Mouse (Mus musculus) lung, postnatal 0 days (tissue): ENCODE results near the gene Syt7.

ENCODE experiments used
- CTCF ChIP-seq: IDR thresholded peaks from 2 replicates; pipeline ENCODE4 v1.5.1; 2016; ENCODE audit warnings: antibody characterized with exemption, mild to moderate bottlenecking
- EP300 ChIP-seq: IDR thresholded peaks from 2 replicates; pipeline ENCODE4 v1.6.1; 2016; ENCODE audit warnings: antibody characterized with exemption, mild to moderate bottlenecking, control low read depth

DNA sequence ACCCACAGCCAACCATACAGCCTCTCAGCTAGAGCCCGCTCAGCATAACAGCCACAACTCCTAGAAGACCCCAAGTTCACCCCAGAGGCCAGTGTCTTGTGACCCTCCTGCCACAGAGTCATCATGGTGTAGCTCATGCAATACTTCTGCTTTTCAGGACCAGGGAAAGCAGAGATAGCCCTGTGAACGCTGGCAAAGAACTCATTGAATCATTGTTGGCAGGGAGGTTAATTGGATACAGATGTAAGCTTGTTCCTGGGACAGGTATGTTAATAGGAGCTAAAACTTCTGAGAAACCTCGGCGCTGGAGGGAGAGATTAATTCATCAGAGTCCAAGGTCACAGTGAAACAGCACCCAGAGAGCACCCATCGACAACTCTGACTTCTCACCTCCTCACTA, 48.2 kb upstream of the Syt7 start:
- no peak for TF ChIP-seq CTCF
- TF ChIP-seq EP300: no peak
